Mouse (Mus musculus): ENCODE measurements around the gene Gm47985. TPM values are rescaled to one million over a fixed set of nuclear protein-coding genes. Genes with fewer than 3 reads are reported as not detected.
"Not testable (repeated sequence)": the region's sequence is repeated elsewhere in the genome, so short reads cannot be mapped to it uniquely, and the experiment has no call there.

The Gm47985 gene
- polyA plus RNA-seq, 2 experiments, result 0.08 TPM; not detected in 1

GRCm38 (mm10) chr1:151147801-151148200 lies 34.5 kb upstream of the Gm47985 start:
- ATAC-seq (ENCODE audit: low FRiP score, low read depth), result no peak

GRCm38 (mm10) chr1:151150211-151150610 lies 32.1 kb upstream of the Gm47985 start:
- TF ChIP-seq POLR2A (IDR thresholded peaks at IDR 0.05; ENCODE audit: borderline replicate concordance, extremely low read depth, insufficient read depth, insufficient read length), result no peak
- Histone ChIP-seq H3K9ac (ENCODE audit: low read depth, low read length, severe bottlenecking) (no peak overlapping the region), H3K9me3 (ENCODE audit: control insufficient read depth, low read length) (no peaks in the 10 kb centered on the region), H3K4me3 (replicated peaks; ENCODE audit: low read length) (no peak overlapping the region), H3K4me1 (ENCODE audit: control insufficient read depth, insufficient read depth, low read length) (no peaks in the 10 kb centered on the region), H3K36me3 (ENCODE audit: control insufficient read depth, insufficient read depth, low read length) (no peaks in the 10 kb centered on the region), H3K27ac (replicated peaks; ENCODE audit: low read depth, low read length) (no peak overlapping the region), H3K4me2 (replicated peaks; ENCODE audit: low read depth, low read length, severe bottlenecking) (no peak overlapping the region), H3K27me3 (ENCODE audit: control insufficient read depth, insufficient read depth, low read length) (no peaks in the 10 kb centered on the region)
- ATAC-seq (ENCODE audit: low FRiP score, low read depth) (no peak), DNase-seq (ENCODE audit: low spot score) (no peak)
- 91% methylated on average over 7 of the region's 7 CpGs for WGBS

More at GRCm38 (mm10) chr1:151147801-151148200, 34.5 kb upstream of the Gm47985 start:
- H3K27ac ChIP-seq (replicated peaks; ENCODE audit: low read depth, low read length), result no peak overlapping the region
- H3K9ac ChIP-seq (ENCODE audit: low read depth, low read length, severe bottlenecking), result no peak overlapping the region
- H3K27me3 ChIP-seq (ENCODE audit: control insufficient read depth, insufficient read depth, low read length), result no peaks in the 10 kb centered on the region
- H3K4me3 ChIP-seq (replicated peaks; ENCODE audit: low read length), result no peak overlapping the region
- DNase-seq (ENCODE audit: low spot score), result no peak
- H3K4me1 ChIP-seq (ENCODE audit: control insufficient read depth, insufficient read depth, low read length), result no peaks in the 10 kb centered on the region
- TF ChIP-seq POLR2A (IDR thresholded peaks at IDR 0.05; ENCODE audit: borderline replicate concordance, extremely low read depth, insufficient read depth, insufficient read length), result no peak
- H3K4me2 ChIP-seq (replicated peaks; ENCODE audit: low read depth, low read length, severe bottlenecking), result no peak overlapping the region
- no peaks in the 10 kb centered on the region for H3K9me3 ChIP-seq (ENCODE audit: control insufficient read depth, low read length)
- no peaks in the 10 kb centered on the region for H3K36me3 ChIP-seq (ENCODE audit: control insufficient read depth, insufficient read depth, low read length)

GRCm38 (mm10) chr1:151151089-151151488 lies 31.2 kb upstream of the Gm47985 start:
- DNase-seq (ENCODE audit: low spot score), result no peak
- no peaks in the 10 kb centered on the region for H3K36me3 ChIP-seq (ENCODE audit: control insufficient read depth, insufficient read depth, low read length)
- no peaks in the 10 kb centered on the region for H3K27me3 ChIP-seq (ENCODE audit: control insufficient read depth, insufficient read depth, low read length)
- no peaks in the 10 kb centered on the region for H3K9me3 ChIP-seq (ENCODE audit: control insufficient read depth, low read length)
- no peak overlapping the region for H3K4me2 ChIP-seq (replicated peaks; ENCODE audit: low read depth, low read length, severe bottlenecking)
- ATAC-seq (ENCODE audit: low FRiP score, low read depth), result no peak
- H3K4me1 ChIP-seq (ENCODE audit: control insufficient read depth, insufficient read depth, low read length), result no peaks in the 10 kb centered on the region
- H3K9ac ChIP-seq (ENCODE audit: low read depth, low read length, severe bottlenecking), result no peak overlapping the region
- 72% methylated on average over 2 of the region's 2 CpGs for WGBS
- TF ChIP-seq POLR2A (IDR thresholded peaks at IDR 0.05; ENCODE audit: borderline replicate concordance, extremely low read depth, insufficient read depth, insufficient read length), result no peak
- no peak overlapping the region for H3K27ac ChIP-seq (replicated peaks; ENCODE audit: low read depth, low read length)
- H3K4me3 ChIP-seq (replicated peaks; ENCODE audit: low read length), result no peak overlapping the region

GRCm38 (mm10) chr1:151153056-151153652 lies 29.2 kb upstream of the Gm47985 start:
- DNase-seq (ENCODE audit: low spot score) (no peak), ATAC-seq (ENCODE audit: low FRiP score, low read depth) (no peak)
- Histone ChIP-seq H3K9ac (ENCODE audit: low read depth, low read length, severe bottlenecking) (no peak overlapping the region), H3K9me3 (ENCODE audit: control insufficient read depth, low read length) (no peaks in the 10 kb centered on the region), H3K4me2 (replicated peaks; ENCODE audit: low read depth, low read length, severe bottlenecking) (no peak overlapping the region), H3K36me3 (ENCODE audit: control insufficient read depth, insufficient read depth, low read length) (no peaks in the 10 kb centered on the region), H3K4me1 (ENCODE audit: control insufficient read depth, insufficient read depth, low read length) (no peaks in the 10 kb centered on the region), H3K27me3 (ENCODE audit: control insufficient read depth, insufficient read depth, low read length) (no peaks in the 10 kb centered on the region), H3K27ac (replicated peaks; ENCODE audit: low read depth, low read length) (no peak overlapping the region), H3K4me3 (replicated peaks; ENCODE audit: low read length) (no peak overlapping the region)
- TF ChIP-seq POLR2A (IDR thresholded peaks at IDR 0.05; ENCODE audit: borderline replicate concordance, extremely low read depth, insufficient read depth, insufficient read length), result no peak
- WGBS, result 83% methylated on average over 6 of the region's 6 CpGs

- not testable (repeated sequence) for DNase-seq (ENCODE audit: low spot score); H3K4me1 ChIP-seq (ENCODE audit: control insufficient read depth, insufficient read depth, low read length); H3K4me2 ChIP-seq (replicated peaks; ENCODE audit: low read depth, low read length, severe bottlenecking); H3K27me3 ChIP-seq (ENCODE audit: control insufficient read depth, insufficient read depth, low read length); H3K27ac ChIP-seq (replicated peaks; ENCODE audit: low read depth, low read length); H3K9ac ChIP-seq (ENCODE audit: low read depth, low read length, severe bottlenecking); ATAC-seq (ENCODE audit: low FRiP score, low read depth); H3K9me3 ChIP-seq (ENCODE audit: control insufficient read depth, low read length); H3K36me3 ChIP-seq (ENCODE audit: control insufficient read depth, insufficient read depth, low read length); H3K4me3 ChIP-seq (replicated peaks; ENCODE audit: low read length)
- 94% methylated on average over 9 of the region's 9 CpGs for WGBS
Measured at GRCm38 (mm10) chr1:151154131-151154530, 28.2 kb upstream of the Gm47985 start.

- 88% methylated on average over 3 of the region's 3 CpGs for WGBS
- no peak overlapping the region for H3K27ac ChIP-seq (replicated peaks; ENCODE audit: low read depth, low read length)
Measured at GRCm38 (mm10) chr1:151156129-151156528, 26.2 kb upstream of the Gm47985 start.

More at GRCm38 (mm10) chr1:151156129-151156528, 26.2 kb upstream of the Gm47985 start:
- H3K27me3 ChIP-seq (ENCODE audit: control insufficient read depth, insufficient read depth, low read length), result no peaks in the 10 kb centered on the region
- no peaks in the 10 kb centered on the region for H3K9me3 ChIP-seq (ENCODE audit: control insufficient read depth, low read length)
- no peaks in the 10 kb centered on the region for H3K4me1 ChIP-seq (ENCODE audit: control insufficient read depth, insufficient read depth, low read length)
- no peak for ATAC-seq (ENCODE audit: low FRiP score, low read depth)
- H3K4me3 ChIP-seq (replicated peaks; ENCODE audit: low read length), result no peak overlapping the region
- H3K9ac ChIP-seq (ENCODE audit: low read depth, low read length, severe bottlenecking), result no peak overlapping the region
- no peak for DNase-seq (ENCODE audit: low spot score)
- no peaks in the 10 kb centered on the region for H3K36me3 ChIP-seq (ENCODE audit: control insufficient read depth, insufficient read depth, low read length)
- TF ChIP-seq POLR2A (IDR thresholded peaks at IDR 0.05; ENCODE audit: borderline replicate concordance, extremely low read depth, insufficient read depth, insufficient read length), result no peak
- H3K4me2 ChIP-seq (replicated peaks; ENCODE audit: low read depth, low read length, severe bottlenecking), result no peak overlapping the region

Measured in limb, embryonic 14.5 days (tissue).